Mouse (Mus musculus) CD4-positive, CD25-positive, alpha-beta regulatory T cell, adult 4 months (primary cell): Measurements from ENCODE around the gene Sh3bp2. TPM values are rescaled to one million over a fixed set of nuclear protein-coding genes. Genes with fewer than 3 reads are reported as not detected.

ENCODE experiments used
- ATAC-seq: one replicate; pipeline ENCODE4 v1.8.0; 2017
- polyA plus RNA-seq, 2 experiments: library from polyadenylated mRNA; unstranded; fragments of 100-300 nt; shearing (Covaris generic); gene quantifications; one replicate each; pipeline ENCODE4 v1.2.1; 2017

Gene Sh3bp2
- 10 to 100 TPM in 1 of 2 experiments, 1 to 10 TPM in 1; 6.0 to 18.6 TPM for polyA plus RNA-seq

DNA sequence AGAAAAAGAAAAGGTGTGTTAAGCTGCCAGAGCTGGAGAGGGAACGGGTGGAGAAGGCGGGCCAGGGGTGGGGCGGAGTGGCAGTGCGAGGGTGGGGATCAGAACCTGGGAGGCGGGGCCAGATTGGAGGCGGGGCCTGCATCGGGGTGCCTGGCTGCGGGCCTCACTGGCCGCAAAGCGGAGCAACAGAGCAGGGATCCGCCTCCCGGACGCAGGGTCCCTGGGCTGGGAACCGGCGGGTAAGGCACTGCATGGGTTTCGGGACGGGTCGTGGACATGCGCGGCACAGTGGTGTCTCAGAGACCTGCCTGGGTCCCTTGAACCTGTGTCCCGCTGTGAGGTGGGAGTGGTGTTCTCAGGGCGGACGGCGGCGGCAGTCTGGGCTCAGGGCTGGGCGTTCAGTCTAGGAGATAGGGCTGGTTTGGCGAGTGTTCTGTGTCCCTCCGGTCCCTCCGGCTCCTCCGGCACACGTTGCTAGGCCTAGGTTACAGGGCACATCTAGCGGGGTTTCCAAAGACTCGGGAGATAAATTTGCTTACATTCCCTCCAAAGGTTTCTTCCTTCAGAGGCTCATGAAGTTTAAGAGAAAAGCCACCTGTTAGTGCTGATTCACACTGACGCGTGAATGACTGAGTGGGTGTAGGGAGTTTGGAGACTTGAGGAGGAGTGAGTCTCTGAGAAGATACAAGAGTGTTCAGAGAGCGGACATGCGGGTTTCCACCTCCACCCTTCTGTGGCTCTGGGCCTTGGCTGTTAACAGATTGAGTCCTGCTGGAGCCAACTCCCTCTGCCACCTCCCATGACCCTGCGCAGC, at the start of gene Sh3bp2:
Sh3bp2 (plus strand) TSS at position 176 of the 814 bp plus-strand sequence.
- peak; percentile 90 for ATAC-seq

DNA sequence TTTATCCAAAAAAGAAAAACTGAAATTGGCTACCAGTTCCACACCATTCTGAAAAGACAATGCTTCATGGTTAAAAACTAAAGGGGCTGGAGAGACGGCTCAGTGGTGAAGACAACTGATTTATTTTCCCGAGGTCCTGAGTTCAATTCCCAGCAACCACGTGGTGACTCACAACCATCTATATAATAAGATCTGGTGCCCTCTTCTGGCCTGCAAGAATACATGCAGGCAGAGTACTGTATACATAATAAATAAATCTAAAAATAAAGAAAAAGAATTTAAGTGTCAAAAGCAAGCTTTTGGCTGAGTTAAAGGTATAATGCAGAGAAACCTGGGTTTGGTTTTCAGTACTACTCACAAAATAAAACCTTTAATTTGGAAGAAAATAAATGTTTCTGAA, 44.7 kb upstream of the Sh3bp2 start:
- ATAC-seq = no peak

DNA sequence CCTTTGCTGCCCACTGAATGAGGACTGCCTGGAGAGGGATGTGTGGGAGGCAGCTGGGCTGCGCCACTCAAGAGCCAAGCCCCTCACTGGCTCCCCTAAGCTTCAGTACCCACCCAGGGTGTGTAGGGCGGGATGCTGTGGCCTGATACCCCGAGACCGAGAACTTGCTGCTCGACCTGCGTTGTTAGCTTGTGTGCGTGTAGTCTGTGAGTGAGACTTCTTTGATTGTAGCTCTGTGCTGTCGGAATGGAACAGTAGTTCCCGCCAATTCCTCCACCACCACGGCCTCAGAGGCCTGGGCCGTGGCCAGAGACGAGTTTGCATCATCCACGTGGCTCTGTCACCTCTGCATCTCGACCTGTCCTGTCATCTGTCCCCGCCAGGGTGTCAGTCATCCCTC, 39.9 kb upstream of the Sh3bp2 start:
- ATAC-seq = no peak

GRCm38 (mm10) chr5:34487320-34488090, 38.1 kb upstream of the Sh3bp2 start:
- no peak for ATAC-seq

- ATAC-seq = no peak
Measured at GRCm38 (mm10) chr5:34488741-34489417, 36.8 kb upstream of the Sh3bp2 start.

- no peak for ATAC-seq
Measured at GRCm38 (mm10) chr5:34489418-34489787, 36.2 kb upstream of the Sh3bp2 start.

GRCm38 (mm10) chr5:34496745-34497144, 28.9 kb upstream of the Sh3bp2 start:
- ATAC-seq = no peak

GRCm38 (mm10) chr5:34500886-34501285, 24.8 kb upstream of the Sh3bp2 start:
- ATAC-seq = peak; percentile 60

- peak; percentile 81 for ATAC-seq
Measured at GRCm38 (mm10) chr5:34501588-34501987, 24.1 kb upstream of the Sh3bp2 start.

DNA sequence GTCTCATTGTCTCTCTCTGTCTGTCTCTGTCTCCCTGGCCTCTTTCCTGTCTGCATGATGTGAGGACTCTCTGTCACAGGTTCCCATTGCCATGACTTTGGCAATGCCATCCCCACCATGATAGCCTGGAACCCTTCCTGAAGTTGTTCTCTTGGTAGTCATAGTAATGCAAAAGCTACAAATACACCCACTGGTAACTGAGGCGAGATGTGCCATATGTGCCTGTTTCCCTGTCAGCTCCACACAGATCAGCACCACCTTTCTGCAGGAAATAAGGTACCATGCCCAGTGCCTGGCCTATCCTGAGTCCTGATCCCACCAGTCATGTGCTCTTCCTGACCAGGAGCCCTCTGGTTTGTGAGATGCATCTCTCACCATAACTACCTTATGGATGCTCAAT, 23.2 kb upstream of the Sh3bp2 start:
- ATAC-seq = no peak

- no peak for ATAC-seq
Measured at GRCm38 (mm10) chr5:34502821-34503220, 22.8 kb upstream of the Sh3bp2 start.

- ATAC-seq = no peak
Measured at GRCm38 (mm10) chr5:34512486-34512885, 13.2 kb upstream of the Sh3bp2 start.

DNA sequence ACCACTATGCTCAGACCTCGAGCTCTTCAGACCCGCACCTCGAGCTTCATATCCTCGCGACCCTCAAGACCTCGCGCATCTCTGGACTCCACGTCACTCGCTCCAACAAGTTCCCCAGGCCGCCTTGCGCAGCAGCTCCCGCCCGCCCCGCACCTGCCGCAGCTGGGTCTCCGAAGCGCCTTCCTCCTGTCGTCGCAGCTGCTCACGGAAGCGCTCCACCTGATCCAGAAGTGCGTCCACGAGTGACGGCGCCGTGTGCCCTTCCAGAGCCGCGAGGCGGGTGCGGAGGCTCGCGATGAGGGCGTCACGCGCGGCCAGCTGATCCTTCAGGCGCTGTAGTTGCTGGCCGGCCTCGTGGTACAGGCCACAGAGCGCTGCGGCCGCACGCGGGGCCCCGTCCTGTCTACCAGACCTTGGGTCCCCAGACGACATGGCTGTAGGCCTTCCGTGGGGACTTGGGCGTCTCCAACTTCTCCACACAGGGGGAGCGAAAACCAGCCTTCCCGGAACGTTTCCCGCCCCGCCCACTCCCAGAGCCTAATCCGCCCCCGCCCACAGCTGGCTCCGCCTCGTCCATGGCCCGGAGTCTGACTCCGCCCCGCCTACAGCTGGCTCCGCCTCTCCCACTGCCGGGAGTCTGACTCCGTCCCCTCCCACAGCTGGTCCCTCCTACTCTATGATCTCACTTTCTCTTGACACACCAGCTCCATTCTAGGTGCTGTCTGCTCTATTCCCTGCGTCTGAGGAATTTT, 12.0 kb upstream of the Sh3bp2 start, which contains the start of gene Tnip2:
Tnip2 (minus strand) TSS at position 526 of the 752 bp plus-strand sequence.
- ATAC-seq = peak; percentile 95

GRCm38 (mm10) chr5:34514218-34514566, 11.4 kb upstream of the Sh3bp2 start:
- ATAC-seq = peak; percentile 51

GRCm38 (mm10) chr5:34515096-34515495, 10.5 kb upstream of the Sh3bp2 start:
- ATAC-seq = no peak

DNA sequence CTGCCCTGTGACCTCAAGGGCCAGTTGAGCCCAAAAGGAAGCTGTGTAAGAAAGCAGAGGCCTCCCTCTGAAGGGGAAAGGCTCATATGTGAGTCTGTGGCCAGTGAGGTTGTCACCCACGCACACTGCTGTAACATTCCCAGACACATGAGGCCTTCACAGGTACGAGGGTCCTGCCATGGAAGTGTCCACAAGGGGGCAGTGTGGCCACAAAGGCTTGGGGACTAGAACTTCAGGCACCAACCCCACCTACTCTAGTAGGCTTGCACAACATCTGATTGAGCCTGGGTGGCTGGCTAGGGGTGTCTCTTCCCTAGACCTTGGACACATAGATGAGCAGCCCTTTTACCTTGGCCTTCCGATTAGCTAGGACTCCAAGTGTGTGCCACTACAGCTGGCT, 7.7 kb upstream of the Sh3bp2 start:
- peak; percentile 24 for ATAC-seq

DNA sequence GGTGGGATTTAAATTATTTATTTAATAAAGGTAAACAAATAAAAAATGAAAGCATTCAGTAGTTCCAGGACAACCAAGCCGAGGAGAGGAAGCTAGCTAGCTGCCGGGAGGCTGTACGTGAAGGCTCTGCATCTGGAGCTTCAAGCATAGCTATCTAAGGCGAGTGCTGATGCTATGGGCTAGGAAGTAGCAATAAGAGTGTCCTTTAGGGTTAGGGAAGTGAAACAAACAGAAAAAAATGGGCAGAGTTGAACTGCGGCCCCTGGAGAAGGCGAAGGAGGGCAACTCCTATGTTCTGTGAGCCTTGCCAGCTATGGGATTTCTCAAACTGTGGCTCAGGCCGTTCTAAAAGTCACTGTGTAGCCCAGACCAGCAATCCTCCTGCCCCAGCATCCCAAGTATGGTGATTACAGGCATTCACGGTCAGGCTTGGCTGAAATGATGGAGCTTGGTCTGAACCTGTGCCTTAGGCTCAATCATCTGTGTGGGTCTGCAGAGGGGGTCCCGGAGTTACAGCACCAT, 6.2 kb upstream of the Sh3bp2 start:
- no peak for ATAC-seq

DNA sequence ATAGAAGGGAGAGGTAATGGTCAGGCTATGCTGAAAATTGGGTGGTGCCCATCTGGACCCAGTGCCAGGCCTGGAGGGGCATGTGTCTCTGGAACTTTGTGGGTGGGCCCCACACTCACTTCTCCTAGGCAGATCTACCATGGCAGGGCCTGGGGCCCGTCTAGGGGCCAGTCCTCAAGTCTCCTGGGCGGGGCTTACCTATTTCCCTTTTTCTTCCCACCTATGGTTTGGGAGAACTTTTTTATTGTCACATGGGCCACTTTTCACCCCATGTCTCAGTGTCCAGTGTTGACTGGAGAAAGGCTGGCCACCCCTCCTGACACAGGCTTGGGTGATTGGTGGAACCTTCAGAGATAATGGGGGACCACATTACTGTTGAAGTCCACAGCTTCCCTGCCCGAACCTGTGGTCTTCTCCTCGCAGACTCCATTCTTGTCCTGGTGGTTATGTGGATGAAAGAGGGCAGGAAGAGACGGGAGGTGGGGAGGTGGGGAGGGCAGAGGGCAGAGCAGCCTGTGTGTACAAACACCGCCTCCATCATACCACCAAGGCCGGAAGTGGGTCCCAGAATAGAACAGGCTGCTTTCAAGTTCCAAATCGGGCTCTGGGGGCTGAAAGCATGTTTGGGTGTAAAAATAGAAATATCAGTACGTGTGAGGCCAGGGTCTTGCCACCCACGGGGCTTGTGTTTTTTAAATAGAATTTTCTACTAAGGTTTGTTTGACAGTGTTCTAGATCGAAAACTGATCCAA, 5.0 kb upstream of the Sh3bp2 start:
- peak; percentile 72 for ATAC-seq

- ATAC-seq = no peak
Measured at GRCm38 (mm10) chr5:34521337-34521736, 4.3 kb upstream of the Sh3bp2 start.

DNA sequence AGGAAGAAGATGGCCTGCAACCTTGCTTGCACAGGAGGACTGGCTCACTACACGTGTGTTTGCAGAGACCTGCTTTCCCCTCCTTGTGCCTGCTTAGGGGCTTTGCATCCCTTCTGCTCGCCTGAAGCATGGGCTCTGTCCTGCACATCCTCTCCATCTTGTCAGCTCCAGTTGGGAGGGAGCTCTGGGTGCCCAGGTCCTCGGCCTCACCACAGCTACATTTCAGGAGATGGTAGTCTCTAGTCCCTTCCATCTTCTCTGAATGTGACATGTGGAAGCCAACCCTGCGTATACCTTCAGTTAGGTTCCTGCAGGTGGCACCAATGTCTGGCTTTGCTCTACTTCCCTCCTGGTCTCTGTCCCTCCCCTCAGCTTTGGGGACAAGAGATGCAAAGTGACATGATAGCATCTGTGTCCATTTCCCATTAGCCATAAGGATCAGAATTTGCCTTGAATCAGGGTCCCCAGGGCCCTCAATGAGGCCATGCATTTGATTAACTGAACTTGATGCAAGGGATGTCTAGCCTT, 1.6 kb upstream of the Sh3bp2 start:
- ATAC-seq = no peak

- no peak for ATAC-seq
Measured at GRCm38 (mm10) chr5:34524511-34524910, 1.1 kb upstream of the Sh3bp2 start.
